Mouse (Mus musculus) urinary bladder, postnatal 10 days (tissue): Measurements from ENCODE around the gene Snx11.
"Not testable (repeated sequence)": the region's sequence is repeated elsewhere in the genome, so short reads cannot be mapped to it uniquely, and the experiment has no call there.

Experiments
- DNase-seq: peaks from one replicate; pipeline ENCODE4 v3.0.0; 2022; ENCODE audit warnings: low spot score

Gene Snx11

DNA sequence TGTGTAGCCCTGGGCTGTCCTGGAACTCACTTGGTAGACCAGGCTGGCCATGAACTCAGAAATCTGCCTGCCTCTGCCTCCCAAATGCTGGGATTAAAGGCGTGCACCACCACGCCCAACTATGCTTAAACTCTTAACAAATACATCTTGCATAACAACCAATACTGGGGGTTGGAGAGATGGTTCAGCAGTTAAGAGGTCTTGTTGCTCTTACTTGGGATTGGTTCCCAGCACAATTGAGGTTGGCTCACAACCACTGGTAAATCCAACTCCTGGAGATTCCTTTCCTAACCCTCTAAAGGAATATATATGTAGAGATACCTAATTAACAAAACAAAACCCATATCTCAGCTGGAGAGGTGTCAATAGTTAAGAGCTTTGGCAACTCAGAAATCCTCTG, 18.7 kb upstream of the Snx11 start:
- no peak for DNase-seq

DNA sequence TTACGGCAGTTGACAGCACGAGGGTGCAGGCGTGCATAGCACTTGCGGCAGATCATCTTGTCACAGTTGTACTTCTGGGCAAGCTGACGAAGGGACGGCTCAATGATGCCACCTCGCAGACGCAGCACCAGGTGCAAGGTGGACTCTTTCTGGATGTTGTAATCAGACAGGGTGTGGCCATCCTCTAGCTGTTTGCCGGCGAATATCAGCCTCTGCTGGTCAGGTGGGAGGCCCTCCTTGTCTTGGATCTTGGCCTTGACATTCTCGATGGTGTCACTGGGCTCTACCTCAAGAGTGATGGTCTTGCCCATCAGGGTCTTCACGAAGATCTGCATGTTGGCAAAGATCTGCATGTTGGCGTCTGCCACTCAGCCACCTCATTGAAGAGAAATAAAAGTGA, 18.1 kb upstream of the Snx11 start:
- no peak for DNase-seq

DNA sequence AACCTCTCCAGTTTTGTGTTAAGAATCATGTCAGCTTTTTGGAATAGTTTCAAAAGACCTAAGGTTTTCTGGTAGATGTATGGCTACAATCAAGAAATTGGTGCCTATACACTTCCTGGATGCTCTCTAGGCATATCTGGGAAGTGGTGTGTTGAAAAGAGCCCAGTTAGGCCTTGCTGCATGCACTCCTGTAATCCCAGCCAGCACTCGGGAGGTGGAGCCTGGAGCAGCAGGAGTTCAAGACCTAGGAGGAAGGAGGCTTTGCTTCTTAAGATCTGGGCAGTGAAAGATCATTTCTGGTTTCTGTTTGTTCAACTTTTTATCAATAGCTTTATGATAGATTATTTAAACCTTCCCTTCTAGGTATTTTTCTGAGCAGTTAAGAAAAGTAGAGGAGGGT, 13.3 kb upstream of the Snx11 start:
- no peak for DNase-seq

DNA sequence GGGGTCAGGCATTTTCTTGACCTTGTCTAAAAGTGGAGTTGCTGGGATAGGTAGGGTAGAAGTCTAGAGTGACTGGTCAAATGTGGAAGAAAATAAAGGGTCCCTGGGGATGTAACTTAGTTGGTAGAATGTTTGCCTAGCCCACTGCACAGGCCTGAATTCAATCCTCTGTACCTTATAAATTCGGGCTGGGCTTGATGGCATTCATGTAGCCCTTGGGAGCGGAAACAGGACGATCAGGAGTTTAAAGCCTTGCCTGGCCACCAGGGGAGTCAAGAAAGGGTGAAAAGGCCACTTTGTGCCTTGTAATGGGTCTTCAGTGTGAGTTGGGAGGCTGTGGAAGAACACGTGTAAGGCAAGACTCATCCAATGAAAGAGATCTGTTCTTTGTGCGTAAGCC, 12.6 kb upstream of the Snx11 start:
- no peak for DNase-seq

DNA sequence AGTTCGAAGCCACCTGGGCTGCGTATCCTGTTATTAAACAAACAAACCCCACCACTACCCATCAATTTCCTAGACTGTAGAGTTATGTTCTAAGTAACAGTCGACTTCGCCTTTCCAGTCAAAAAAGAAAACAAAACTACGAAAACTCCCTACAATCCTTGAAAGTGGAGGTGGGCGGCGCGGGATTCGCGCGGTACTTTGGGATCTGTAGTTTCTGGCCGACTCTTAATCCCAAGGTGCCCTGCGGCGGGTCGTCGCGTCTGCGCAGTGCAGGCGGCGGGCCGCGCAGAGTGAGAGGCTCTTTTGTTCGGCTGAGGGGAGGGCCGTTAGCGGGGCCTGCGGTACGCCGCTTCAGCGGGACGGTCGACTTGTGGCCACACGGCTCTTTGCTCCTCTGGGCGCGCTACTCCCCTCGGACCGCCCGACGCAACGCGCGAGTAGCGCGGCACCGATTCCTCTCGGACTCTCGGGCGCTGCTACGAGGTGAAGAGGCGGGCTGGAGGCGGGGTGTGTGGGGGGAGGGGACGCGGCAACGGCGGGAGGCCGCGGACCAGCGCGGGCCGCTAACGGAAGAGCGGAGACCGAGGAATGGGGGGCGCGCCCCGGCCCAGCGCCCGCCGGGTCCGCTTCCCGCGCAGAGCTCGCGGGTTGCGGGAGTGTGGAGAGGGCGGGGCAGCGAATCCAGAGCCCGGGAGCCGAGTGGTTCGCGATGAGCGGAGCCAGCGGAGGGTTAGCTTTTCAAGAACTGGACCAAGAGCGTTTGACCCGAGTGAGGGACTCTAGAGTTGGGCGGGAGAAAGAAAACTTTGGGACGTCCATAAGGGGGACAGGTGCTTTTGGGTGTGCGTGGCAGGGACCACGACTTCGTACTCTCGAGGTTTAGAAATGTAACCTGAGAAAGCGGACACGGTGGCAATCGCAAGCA, 11.8 kb upstream of the Snx11 start, which contains the start of gene Cbx1:
TSS of gene Cbx1 (plus strand) at position 257 of the 925 bp plus-strand sequence.
- peak; percentile 59 for DNase-seq

DNA sequence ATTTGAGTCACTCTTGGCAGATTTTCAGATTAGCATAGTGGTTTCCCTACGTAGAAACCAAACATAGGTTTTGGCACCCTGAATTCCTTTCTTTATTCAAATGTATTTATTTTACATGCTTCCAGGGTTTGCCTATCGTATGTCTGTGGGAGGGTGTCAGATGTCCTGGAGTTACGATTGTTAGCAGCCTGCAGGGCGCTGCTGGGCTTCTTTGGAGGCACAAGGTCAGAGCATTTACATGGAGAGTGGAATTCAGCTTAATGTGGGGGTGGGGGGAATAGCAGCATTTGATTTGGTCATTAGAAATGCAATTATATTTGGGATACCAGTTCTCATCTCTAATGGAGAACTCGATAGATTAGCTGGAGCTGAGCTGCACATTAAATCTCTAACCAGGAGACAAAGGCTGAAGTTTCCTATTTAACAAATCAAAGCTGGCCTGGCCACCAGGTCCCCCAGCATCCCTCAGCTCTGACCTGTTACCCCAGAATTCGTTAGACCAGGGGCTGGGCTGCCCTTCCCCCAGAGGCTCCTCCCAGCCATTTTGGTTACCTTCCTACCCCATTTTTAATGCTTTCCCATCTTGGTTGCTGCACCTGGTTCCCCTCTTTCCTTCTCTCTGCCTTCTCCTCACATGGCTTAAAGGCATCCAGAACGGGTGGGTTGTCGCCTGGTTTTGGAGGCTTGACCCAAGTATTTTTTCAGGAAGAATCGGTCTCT, 9.5 kb upstream of the Snx11 start:
- no peak for DNase-seq

DNA sequence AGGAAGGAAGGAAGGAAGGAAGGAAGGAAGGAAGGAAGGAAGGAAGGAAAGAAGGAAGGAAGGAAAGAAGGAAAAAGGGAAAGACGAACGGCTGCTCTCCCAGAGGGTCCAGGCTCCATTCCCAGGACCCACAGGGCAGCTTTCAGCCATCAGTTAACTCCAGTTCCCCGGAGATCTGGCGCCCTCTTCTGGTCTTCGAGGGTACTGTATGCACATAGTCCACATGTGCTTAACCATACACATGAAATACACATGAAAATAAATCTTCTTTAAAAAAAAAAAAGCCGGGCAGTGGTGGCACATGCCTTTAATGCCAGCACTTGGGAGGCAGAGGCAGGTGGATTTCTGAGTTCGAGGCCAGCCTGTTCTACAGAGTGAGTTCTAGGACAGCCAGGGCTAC, 7.5 kb upstream of the Snx11 start:
- DNase-seq: peak; percentile 40

DNA sequence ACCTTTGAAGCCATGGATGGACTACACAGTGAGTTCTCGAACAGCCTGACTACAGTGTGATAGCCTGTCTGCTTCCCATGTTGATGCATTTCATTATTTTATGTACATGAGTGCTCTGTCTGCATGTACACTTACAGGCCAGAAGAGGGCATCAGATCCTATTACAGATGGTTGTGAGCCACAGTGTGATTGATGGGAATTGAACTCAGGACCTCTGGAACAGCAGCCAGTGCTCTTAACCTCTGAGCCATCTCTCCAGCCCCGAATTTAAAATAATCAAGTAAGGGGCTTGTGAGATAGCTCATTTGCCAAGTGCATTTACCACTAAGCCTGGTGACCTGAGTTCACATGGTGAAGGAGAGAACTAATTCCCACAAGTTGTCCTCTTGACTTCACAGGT, 4.1 kb upstream of the Snx11 start:
- DNase-seq: no peak

DNA sequence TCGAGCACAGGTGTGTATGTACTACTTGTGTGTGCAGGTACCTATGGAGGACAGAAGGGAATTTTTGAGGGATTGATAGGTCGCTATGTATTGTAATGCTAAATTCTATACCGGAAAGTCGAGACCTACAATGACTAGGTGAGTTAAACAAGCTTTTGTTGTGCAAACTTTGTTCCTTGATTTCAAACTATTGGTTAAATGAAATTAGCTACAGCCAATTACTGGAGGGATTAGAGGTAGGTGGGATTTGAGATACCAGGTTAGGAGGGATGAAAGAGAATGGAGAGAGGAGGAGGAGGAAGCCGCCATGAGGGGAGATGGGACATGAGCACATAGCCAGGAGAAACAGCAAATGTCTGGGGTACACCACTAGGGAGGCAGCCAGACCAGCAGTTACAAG, 2.9 kb upstream of the Snx11 start:
- no peak for DNase-seq

DNA sequence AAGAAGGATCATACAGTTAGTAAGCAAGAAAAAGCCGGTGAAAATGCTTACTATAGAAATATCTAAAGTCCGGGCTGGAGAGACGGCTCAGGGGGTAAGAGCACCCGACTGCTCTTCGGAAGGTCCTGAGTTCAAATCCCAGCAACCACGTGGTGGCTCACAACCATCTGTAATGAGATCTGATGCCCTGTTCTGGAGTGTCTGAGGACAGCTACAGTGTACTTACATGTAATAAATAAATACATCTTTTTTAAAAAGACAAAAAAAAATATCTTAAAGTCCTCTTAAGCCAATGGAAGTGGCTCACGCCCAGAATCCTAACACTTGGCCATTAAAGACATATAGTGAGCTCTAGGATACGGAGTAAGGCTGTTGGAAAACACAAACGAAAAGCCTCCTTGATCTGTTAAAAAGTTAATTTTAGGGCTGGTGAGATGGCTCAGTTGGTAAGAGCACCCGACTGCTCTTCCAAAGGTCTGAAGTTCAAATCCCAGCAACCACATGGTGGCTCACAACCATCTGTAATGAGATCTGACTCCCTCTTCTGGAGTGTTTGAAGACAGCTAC, 785 bp upstream of the Snx11 start:
- not testable (repeated sequence) for DNase-seq

DNA sequence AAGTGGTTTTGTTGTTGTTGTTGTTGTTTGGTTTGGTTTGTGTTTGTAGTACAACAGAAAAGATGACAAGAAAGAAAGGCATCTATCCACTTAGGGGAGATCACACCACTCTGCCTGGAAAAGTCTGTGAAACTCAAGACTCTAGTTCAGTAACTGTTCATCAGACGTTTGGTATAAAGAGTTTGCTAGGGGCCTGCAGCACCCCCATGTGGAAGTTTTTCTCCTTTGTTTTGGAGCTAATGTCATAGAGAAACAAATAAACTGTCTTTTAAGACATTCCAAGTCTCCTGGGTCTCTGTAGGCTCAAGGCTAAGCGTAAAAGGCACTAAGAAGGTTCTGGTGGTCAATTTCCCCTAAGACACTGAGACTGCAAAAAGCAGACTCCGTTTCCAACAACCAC, 1.3 kb downstream of the Snx11 start:
- DNase-seq: no peak

DNA sequence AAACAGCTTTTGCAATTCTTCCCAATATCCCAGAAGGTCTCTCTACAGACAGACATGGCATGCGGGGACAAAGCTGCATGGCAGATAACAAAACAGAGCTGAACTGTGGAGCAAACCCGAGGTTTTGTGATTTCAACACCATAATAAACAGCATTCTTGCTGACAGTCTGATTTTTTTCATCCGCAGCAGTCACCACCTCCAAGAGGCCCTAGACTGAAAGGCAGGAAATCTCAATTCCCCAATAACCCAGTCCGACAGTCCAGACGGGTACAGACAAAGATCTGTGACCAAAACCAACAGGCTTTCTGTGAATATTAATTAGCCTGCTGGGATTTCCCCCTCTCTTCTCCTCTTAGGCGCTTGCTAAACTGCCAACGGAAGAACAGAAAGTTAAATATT, 1.7 kb downstream of the Snx11 start:
- DNase-seq: no peak

DNA sequence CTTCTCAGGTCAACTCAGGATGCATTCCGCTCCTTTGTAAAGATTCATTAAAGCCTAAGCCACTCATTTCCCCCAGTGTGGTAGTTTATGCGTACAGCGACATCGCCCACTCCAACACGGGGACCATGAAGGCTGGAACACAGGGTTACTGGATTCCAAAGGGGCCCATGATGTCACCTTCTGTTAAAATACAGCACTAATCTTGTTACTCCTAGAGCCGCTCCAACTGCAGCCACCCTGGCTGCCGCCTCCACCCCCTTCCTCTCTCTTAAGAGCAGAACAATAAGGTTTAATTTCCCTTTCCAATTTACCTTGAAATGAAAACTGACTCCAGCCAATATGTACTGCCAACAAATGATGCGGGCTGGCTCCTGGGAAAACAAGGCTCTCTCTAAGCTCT, 2.3 kb downstream of the Snx11 start:
- DNase-seq: no peak

DNA sequence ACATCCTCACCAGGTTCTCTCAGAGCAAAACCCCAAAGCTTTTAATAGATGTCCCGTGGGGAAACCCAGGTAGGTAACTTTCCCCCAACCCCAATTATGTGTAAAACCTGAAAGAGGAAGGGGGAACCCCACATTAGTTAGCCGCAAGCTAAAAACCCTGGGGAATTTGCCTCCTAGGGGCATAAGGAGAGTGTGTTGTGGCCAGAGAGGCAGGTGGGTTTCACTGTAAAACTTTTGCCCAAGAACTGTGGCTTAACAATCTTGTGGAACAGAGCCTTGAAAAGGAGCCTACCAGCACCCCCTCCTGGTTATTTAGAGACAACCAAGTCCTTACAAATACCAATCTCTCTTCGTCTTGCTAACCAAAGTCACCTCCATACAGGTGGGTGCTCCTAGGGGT, 2.8 kb downstream of the Snx11 start:
- no peak for DNase-seq

DNA sequence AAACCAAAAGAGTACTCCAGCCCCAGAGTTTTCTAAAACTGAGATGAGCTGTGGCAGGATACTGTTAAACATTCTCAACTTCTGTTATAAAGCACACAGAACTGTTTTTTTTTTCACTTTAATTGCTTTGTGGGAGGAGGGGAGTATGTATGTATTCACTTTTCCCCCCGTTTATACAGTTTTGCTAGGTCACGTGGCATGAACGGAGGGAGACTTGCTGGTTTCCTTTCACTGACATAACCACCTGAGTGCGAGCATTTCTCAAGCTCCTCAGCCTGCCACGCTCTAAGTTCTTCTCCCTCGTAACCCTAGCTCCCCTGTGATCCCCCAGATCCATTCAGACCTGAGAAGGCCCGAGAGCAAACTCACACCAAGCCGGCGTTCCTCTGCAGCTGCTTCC, 4.9 kb downstream of the Snx11 start:
- DNase-seq: no peak

DNA sequence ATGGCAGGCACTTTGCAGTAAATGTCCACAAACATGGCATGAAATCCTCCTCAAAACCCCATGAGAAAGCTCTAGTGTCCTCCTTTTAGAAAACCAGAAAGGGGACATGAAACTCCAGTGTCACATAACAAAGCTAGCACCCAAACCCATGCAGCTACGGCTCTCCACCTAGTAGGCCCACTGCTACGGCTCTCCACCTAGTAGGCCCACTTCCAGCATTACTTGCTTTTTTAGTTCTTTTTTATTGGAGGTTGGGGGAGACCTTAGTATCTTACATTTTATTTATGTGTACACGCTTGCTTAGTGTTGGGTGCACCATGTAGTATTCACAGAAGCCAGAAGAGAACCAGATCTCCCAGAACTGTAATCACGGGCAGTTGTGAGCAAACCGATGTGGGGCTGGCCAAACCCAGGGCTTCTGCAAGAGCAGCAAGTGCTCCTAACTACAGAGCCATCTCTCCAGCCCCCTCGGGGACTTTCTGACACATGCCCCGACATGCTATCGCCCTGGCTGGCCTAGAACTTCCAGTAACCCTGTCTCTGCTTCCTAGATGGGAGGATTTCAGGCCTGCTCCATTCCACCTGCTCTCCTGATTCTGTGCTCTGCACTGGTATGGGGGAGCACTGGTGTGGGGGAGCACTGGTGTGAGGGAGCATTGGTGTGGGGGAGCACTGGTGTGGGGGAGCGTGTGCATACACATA, 5.9 kb downstream of the Snx11 start:
- no peak for DNase-seq

DNA sequence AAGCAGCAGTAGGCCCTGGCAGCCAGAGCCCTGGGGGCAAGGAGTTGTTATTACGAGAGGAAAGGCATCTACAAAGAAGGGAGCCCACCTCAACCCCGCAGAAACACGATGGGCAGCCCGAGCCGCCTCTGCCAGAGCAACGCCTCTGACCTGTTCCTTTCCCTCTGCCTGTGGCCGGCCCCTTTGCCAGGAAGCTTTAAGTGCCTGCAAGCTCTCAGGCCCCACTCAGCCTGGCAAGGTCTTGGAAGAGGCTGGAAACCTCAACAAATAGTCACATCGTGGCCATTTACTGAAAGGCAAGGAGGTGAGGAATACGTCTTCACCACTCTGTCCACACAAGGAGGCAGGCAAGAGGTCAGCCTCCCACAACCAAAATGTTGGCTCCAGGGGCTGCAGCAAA, 9.1 kb downstream of the Snx11 start:
- no peak for DNase-seq

DNA sequence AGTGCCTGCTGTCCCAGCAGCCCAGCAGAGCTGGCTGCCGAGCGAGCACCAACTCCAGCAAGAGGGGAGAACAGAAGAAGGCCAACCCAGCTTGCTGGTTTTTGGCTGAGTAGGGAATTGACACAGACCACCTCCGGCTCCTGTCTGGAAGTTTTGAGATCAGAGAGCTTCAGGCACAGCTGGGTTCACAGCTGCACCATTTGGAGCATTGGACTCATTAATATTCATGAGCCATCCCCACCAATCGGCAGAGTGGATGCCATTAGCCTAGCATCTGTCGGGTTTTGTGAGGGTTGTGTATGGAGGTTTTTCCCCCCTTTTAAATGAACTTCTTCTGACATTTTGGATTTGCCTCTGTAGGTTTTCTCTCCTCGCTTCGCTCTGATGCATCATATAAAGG, 10.3 kb downstream of the Snx11 start:
- DNase-seq: no peak

DNA sequence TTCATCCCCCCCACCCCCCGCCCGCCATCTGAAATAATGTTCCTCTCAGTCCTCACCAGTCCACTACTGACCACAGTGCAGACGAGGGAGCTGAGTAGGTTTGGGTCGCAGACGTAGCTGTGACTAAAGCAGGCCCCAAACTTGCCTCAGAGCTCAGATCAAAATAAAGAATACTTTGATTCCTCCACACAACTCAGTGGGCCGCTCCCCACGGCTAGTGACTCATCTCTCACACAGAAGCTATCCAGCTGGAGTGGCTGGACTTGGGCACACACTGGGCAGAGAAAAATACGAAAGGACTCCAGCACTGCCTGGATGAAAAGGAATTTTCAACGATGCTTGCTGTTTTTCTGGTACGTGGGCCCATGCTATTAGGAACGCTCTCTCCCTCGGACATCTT, 10.8 kb downstream of the Snx11 start:
- DNase-seq: no peak

DNA sequence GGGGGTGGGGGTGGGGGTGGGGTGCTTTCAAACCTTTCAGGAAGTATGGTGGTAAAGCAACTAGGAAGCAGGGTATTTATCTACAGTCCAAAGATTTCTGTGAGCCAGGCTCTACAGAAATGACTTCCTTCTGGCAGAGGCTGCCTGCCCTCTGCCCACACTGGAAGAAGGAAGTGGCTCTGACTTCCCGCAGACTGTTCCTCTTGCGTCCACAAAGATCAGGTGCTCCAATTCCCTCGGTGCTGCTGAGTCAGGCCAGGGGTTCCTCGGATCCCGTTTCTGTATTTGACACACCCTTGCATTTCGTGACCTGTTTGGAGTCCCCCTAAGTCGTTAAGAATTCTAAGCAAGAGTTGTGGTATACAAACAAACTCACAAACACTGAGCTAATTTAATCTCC, 11.7 kb downstream of the Snx11 start:
- no peak for DNase-seq

DNA sequence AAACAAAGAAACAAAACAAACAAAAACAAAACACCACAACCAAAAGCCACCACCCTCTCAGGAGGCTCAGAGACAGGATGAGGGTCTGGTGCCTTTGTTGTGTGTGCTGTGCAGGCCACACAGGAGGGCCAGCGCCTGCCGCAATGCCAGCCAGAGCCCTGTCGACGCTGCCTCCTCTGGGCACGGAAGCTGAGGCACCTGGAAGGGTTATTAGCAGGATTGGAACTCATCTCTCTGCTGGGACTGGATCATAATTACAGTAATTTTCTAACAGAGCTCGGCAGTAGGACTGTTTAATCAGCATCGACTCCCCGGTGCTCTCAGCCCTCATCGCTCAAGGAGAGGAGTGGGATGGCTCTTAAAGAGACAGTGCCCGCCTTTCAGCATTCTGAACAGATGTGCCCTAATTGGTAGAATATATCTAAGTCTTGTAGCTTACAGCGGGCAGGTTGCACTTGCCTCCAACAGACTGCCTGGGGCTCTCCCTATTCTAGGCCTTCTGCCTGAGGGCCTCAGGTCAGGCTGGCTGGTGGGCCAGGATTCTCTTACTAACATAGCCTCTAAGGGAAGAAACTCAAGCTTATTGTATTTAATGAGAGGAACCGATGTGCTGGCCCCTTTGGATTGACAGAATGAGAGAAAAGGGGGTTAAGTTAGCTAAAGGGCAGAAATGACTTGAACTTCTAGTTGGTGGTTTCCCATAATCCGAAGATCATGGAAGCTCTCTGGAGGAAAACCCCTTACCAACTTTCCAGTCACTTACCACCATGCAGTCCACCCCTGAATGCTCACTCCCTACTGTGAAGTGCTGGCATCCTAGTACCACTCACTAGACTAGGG, 12.6 kb downstream of the Snx11 start:
- DNase-seq: no peak
